Mouse (Mus musculus): ENCODE data around the gene Crlf3. TPM values are rescaled to one million over a fixed set of nuclear protein-coding genes. Genes with fewer than 3 reads are reported as not detected.

Crlf3 gene
- total RNA-seq, 1 experiment from 2014 or later: 386 TPM

Other genes starting within 250 kb of the Crlf3 start
- gene Utp6, start 118.6 kb downstream of the Crlf3 start, total RNA-seq (2017): 60.9 and 61.8 TPM in 2 replicates
- gene Suz12, start 87.9 kb downstream of the Crlf3 start, total RNA-seq (2017): 45.4 and 48.1 TPM in 2 replicates
- gene Atad5, start 8.4 kb upstream of the Crlf3 start, total RNA-seq (2017): 3.8 and 4.3 TPM in 2 replicates
- 3.7 and 3.9 TPM in 2 replicates for gene Tefm, start 61.2 kb upstream of the Crlf3 start, total RNA-seq (2017)
- 1.0 and 1.6 TPM in 2 replicates for gene Adap2, start 73.1 kb upstream of the Crlf3 start, total RNA-seq (2017)
- 5.5 and 5.9 TPM in 2 replicates for gene Rnf135, start 102.9 kb upstream of the Crlf3 start, total RNA-seq (2017)
- gene Rhot1, start 128.0 kb upstream of the Crlf3 start, total RNA-seq (2017): 51.7 and 56.6 TPM in 2 replicates
- 0.25 TPM in 1 of 2 replicates, not detected in the other for gene Rhbdl3, start 219.9 kb upstream of the Crlf3 start, total RNA-seq (2017)